Mouse (Mus musculus): Measurements from ENCODE around the gene Atp6v0b.

The Atp6v0b gene

DNA sequence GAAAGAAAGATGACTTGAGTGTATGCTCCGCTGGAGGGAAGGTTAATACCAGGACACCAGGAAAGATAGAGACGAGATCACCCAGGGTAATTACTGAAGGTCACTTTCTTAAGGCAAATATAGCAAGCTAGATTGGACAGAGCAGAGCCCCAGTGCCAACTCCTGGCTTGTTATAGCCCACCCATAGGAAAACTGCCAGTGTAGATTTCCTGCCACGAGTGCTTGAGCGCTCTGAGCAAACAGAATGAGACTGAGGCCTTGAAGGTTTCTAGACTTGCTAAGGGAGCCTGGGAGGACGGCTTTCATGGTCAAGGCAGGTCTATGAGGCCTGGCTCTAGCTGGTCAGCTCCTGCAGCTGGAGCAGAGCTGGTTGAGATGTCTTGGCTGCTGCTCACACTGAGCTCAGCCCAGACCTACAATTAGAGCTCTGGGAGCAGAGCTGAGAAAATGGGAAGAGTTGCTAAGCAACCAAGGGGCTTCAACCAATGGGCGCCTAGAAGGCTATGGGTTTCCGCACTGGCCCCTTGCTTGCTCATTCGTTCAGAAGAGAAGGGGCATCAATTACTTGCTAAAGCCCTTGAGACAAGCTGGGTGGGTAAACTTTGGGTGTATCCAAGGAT is 21.8 kb upstream of the Atp6v0b start:
- no peak for DNase-seq (ENCODE audit: low read depth)

- no peak for DNase-seq (ENCODE audit: low read depth)
Observed at GRCm38 (mm10) chr4:117906196-117906595, 19.1 kb upstream of the Atp6v0b start.

DNA sequence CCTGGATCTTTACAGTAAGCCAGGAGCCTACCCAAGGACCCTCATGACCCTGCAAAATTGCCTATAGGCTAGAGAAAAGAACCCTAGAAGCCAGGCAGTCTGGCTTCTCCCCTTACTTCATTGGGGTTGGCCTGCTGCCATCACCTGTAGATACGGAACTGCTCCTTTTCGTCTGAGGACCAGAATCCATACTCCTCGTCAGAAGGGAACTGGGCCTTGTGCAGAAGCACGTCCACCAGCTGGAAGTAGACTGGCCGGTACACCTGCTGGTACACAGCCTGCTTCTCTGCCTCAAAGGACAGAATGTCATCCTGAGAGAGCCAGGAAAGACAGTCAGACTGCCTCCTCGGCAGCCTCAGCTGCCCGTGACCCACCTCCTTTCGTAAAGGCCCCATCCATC is 17.6 kb upstream of the Atp6v0b start:
- no peak for DNase-seq (ENCODE audit: low read depth)

DNA sequence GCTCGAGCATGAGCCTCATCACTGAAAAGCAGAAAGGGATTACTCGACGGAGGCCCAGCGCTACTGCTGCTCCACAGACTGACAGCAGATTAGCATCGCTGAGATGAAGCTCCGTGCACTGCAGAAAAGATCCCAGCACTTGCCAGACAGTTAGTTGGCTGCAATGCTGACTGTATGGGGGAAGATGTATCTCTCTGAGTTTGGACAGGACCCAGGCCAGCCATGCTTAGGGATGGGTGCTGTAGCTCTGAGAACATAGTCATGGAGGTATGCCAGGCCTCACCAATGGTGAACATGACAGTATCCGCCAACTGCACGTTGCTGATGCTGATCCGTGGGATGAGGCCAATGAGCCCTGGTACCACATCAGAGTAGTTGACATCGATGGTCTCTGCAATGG is 17.0 kb upstream of the Atp6v0b start:
- no peak for DNase-seq (ENCODE audit: low read depth)

DNA sequence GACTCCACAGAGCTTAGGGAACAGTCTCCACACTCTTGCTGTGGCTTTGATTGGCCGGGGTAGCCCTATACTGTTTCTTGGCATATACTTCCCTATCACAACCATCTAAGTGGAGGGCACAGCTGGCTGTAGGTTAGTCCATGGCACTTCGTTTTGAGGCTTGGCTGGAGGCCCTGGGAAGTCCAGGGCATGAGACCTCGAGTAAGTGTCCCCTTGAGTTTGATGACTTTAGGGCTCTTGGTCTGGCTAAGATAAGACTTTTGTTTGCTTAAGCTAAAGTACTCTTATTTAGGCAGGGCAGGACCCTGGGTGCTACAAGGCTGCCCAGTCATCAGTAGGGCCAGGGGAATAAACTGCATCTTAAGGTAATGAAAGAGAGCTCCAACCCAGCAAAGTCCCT is 11.0 kb upstream of the Atp6v0b start:
- no peak for DNase-seq (ENCODE audit: low read depth)

GRCm38 (mm10) chr4:117896031-117896430 is 8.9 kb upstream of the Atp6v0b start:
- no peak for DNase-seq (ENCODE audit: low read depth)

DNA sequence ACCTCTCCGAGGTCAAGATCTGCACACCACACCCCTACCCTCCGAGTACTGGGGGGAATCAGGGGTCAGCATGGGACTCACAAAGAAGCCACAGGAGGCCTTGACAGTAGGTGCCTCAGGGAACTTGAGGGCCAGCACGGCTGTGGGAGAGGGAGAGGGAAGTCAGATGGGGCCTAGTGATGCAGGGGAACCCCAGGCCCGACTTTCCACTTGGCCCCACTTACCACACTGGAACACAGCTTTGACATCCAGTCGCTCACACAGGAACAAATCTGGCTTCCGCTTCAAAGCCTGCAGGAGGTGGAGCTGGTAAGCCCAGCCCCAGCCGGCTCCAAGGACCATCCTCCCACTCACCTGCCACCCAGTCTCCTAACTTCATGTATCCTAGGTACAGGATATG is 8.2 kb upstream of the Atp6v0b start:
- no peak for DNase-seq (ENCODE audit: low read depth)

- DNase-seq (ENCODE audit: low read depth), result no peak
Observed at GRCm38 (mm10) chr4:117894601-117895000, 7.5 kb upstream of the Atp6v0b start.

- peak; percentile 65 for DNase-seq (ENCODE audit: low read depth)
Observed at GRCm38 (mm10) chr4:117893376-117893775, 6.2 kb upstream of the Atp6v0b start.

GRCm38 (mm10) chr4:117891738-117892161 is 4.6 kb upstream of the Atp6v0b start, which contains the start of gene Dph2:
Gene Dph2 (minus strand): TSS chr4:117892032.
- DNase-seq (ENCODE audit: low read depth), result peak; percentile 86

DNA sequence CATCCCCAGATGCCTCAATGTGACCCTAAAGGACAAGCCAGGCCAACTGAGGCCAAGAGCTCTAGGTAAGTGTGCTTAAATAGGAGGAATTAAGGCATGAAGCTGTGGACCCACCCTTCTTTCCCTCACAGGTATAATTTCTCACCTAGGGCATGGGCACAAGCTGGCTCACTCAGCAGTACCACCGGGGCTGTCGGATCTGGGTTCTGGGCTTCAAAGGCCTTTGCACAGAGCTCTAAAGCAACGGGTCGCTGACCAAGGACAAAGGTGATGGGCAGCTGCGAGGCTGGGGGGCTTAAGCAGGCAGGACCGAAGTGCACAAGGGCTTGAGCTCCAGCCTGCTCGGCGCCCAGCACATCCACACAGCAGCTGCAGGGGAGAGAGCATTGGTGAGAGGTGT is 3.6 kb upstream of the Atp6v0b start:
- no peak for DNase-seq (ENCODE audit: low read depth)

GRCm38 (mm10) chr4:117890031-117890430 is 2.9 kb upstream of the Atp6v0b start:
- DNase-seq (ENCODE audit: low read depth), result no peak

DNA sequence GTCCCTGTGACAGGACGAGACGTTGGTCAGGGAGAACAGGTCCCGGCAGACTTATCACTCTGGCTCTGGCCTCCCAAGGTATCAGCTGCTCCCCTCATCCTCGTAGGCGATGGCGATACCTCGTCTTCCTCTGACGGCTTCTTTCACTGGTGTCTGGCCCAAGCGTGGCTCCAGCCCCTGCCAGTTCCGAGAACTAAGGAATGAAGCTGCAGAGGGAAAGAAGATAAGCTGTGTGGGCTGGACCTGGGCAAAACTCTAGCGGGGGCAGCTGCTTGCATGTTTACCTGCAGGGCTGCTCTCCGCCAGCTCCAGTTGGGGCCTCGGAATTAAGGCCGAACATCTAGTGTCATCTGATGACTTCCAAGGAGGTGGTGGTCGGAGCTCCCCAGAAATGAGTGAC is 2.3 kb upstream of the Atp6v0b start:
- no peak for DNase-seq (ENCODE audit: low read depth)

- DNase-seq (ENCODE audit: low read depth), result no peak
Observed at GRCm38 (mm10) chr4:117887920-117888319, 787 bp upstream of the Atp6v0b start.

DNA sequence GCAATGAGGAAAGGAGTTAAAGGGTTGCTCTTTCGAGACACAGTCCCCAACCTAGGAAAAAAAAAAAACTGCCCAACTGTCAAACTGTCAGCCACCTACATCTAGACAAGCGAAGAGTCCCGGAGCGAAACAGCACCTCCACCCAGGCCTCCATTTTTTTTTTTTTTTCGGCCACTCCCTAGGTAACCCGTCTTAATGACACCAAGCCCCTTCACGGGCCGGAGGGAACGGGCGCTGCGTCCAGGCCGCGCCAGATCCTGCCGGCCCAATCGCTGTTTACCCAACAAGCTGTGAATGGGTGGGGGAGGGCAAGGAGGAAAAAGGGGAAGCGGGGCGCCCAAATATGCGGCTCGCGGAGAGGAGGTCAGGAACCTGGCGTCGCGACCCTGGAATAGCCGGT is 489 bp downstream of the Atp6v0b start:
- DNase-seq (ENCODE audit: low read depth), result peak; percentile 35

DNA sequence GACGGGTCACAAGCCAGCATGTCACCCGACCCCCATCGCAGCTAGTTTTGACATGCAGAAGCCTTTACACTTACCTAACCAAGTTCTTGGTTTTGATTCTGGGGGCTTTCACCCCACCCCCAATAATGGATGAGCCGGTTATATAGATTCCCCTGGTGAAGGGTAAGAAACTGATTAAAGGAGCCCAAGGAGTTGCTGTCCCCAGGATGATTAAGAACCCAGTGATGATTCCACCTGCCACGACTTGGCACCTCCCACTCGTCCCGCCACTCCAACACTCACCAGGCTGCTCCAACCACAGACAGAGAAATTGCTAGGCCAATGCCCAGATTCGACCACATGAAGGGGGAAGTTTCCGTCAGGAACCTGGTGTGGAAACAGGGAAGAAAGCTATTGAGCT is 1.1 kb downstream of the Atp6v0b start:
- no peak for DNase-seq (ENCODE audit: low read depth)

GRCm38 (mm10) chr4:117885093-117885492 is 2.0 kb downstream of the Atp6v0b start:
- DNase-seq (ENCODE audit: low read depth), result no peak

DNA sequence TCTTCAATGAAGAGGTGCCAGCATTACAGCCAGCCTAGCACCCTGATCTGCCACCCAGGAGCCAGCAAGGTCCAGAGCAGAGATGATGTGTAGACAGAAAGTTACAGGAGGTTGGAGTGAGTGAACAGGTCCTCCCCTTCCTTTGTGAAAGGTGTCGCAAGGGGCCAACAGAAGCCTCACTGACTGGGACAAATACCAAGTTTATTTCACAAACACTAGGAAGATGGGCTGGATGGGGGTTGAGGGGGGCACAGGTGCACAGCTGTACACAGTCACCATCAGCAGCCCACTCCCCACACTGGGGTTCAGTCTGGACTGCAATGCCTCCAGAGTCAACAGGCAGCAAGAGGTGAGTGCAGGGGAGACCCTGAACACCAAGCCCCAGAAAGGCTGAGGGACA is 3.0 kb downstream of the Atp6v0b start:
- DNase-seq (ENCODE audit: low read depth), result no peak

DNA sequence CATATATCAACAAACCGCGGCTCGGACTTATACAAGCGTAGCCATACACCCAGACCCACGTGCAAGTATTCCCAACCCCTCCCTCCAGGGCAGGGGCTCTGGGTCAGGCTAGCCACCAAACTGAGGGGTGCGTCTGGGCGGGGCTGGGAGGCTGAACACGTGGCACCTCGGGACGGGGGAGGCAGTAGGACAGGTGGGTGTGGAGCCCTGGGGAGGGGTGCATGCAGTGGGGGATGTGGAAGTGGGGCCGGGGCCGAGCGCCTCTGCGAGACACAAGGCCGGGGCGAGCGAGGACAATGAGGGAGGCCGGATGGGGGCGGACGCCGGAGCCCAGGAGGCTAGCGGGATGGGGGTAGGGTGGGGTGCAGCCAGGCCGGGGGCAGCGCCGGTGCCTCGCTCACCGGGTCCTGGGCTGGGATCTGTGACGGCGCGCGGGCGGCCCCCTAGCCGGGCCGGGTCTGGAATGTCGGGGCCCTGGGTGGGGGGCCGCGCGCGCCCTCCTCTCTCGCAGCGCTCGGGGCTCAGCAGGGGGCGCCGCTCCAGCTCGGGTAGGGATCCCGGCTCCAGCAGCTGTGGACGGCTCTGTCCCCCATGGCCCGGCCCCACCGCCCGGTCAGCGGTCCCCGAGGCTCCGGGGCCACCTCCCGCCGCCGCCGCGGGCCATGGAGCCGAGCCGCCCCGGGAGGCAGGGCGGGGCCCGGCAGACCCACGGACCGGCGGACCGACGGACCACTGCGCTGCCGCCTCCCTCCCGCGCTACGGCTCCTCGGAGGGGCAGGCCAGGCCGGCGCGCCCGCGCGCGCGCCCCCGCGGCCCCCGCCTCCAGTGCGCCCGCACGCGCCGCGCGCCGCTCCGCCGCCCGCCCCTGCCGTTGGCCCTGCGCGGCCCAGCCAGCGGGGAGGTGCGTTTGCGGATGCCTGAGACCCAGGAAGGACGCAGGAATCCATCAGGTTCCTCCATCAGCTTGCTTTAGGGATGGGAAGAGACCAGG is 4.1 kb downstream of the Atp6v0b start, which contains the start of gene B4galt2:
B4galt2 (minus strand) TSS at position 787 of the 991 bp plus-strand sequence.
- no peak for DNase-seq (ENCODE audit: low read depth)

GRCm38 (mm10) chr4:117878703-117879102 is 8.4 kb downstream of the Atp6v0b start:
- DNase-seq (ENCODE audit: low read depth), result no peak

DNA sequence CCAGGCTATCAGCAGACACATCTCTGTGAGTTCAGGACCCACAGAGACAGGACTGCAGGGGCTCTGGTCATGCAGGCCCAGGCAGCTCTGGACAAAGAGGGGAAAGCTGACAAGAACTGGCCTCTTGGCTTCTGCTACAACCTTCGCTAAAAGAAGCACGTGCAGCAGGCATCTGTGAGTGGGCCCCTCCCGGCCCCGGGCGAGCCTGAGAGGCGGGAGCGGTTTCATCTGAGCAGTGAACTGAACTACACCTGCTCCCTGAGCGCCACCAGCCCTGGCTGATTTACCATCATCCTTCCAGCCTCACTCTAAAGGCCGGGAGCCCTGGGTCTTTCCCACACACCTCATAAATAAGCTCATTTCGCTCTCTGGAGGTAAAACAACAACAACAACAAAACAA is 8.8 kb downstream of the Atp6v0b start:
- DNase-seq (ENCODE audit: low read depth), result no peak

DNA sequence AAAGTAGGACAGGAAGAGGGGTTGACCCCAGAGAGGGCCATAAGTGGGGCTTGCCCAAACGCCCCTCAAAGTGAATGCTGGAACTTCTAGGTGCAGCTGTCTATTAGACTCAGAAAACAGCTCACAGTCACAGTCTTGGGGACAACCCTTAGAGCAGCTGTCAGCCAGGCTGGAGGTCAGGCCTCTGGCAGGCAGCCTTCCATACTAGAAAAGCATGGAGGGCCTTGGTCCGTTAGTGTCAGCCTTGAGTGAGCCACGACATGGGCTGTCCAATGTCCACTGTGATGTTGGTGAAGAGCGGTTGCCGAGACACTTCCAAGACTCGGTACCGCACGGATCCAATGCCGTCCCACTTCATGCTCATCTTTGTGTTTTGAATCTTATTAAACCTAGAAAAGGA is 13.5 kb downstream of the Atp6v0b start:
- DNase-seq (ENCODE audit: low read depth), result no peak

- DNase-seq (ENCODE audit: low read depth), result no peak
Observed at GRCm38 (mm10) chr4:117872471-117872886, 14.7 kb downstream of the Atp6v0b start, which contains the start of gene Ccdc24. Gene Ccdc24 (minus strand): TSS chr4:117872557.

Data from naive thymus-derived CD4-positive, alpha-beta T cell, adult 2 months (primary cell).